Mouse (Mus musculus): ENCODE results near the gene Rab11fip5. TPM values are rescaled to one million over a fixed set of nuclear protein-coding genes. Genes with fewer than 3 reads are reported as not detected.

The Rab11fip5 gene
- polyA plus RNA-seq, 1 experiment from 2014 or later = 4.2 TPM

GRCm38 (mm10) chr6:85290869-85291824, 83.3 kb downstream of the Rab11fip5 start:
- 89% methylated on average over 16 of the region's 16 CpGs for WGBS
- H3K9me3 ChIP-seq (replicated peaks) = no peaks in the 10 kb centered on the region
- no peaks in the 10 kb centered on the region for H3K27me3 ChIP-seq (ENCODE audit: low read depth, poor library complexity, severe bottlenecking)
- DNase-seq (ENCODE audit: low spot score) = no peak
- H3K27ac ChIP-seq (replicated peaks) = no peak overlapping the region
- no peak overlapping the region for H3K4me3 ChIP-seq
- H3K36me3 ChIP-seq = 0 out of 2 replicates have a peak, but pooled peaks cover 2% of the 10 kb centered on the region
- peaks cover 20% of the 10 kb centered on the region for H3K4me1 ChIP-seq

DNA sequence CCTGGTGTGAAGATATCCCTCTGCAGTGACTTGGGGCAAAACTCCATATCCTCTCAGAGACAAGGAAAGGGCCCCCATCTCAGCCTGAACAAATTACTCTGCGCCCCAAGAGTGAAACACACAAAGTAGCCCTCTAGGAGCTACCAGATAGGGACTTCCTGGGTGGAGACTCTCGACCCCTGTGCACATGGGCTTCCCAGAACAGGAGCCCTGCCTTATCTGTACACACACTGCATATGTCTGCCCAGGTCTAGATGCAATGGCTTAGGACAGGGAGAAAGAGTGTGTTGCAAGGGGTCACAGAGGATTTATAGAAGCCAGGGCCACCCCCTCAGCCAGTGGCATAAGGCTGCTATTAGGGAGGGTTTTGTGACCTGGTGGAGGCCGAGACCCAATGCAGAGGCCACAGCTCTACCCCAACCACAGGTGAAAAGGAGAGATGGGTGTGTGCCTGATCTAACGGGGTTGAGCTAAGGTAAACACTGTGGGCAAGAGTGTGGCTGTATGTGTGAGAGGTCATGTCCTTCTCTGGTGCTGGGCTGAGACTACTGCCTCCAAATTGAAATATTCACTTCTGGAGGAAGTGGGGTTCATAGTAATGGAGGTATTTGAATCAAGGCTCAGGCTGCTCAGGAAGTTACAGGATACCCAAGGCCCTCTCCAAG, 86.1 kb downstream of the Rab11fip5 start:
- no peaks in the 10 kb centered on the region for H3K27me3 ChIP-seq (ENCODE audit: low read depth, poor library complexity, severe bottlenecking)
- H3K9me3 ChIP-seq (replicated peaks) = no peaks in the 10 kb centered on the region
- 89% methylated on average over 4 of the region's 4 CpGs for WGBS
- 0 out of 2 replicates have a peak, but pooled peaks cover 2% of the 10 kb centered on the region for H3K36me3 ChIP-seq
- DNase-seq (ENCODE audit: low spot score) = no peak
- no peak overlapping the region for H3K4me3 ChIP-seq
- peaks cover 3% of the 10 kb centered on the region for H3K4me1 ChIP-seq
- no peak overlapping the region for H3K27ac ChIP-seq (replicated peaks)

DNA sequence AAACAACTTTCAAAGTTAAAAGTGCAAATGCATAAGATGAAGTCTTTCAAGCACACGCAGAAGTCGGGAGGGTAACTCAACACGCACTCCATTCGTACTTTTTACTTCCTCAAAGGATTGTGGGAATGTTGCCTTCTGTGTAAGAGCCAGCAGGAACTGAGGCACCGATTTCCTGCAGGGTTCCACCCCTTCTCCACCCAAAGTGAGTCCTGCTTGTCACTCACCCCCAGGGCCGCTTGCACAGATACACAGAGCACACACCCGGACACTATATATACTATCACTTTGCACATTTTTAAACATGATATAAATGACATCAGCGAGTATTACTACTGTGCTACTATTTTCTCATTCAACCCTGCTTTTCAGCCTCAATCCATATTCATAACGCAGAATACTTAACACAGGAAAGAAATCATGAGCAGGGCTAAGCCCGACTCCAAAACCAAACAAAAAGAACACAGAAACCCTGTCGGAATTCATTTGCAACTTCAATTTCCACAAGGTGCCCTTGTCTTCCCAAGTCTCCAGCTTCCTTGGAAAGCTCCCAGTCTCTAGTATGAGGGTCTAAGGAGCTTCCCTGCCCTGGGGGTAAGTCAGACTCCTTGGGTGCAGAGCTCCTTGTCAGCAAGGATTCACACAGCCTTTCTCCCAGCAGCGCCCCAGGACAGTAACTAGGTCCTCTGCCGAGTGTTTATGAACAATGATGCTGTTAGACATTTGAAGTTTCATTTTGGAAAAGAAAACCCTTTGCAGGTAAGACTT, 88.0 kb downstream of the Rab11fip5 start:
- Histone ChIP-seq H3K27ac (replicated peaks) (no peak overlapping the region), H3K4me3 (no peak overlapping the region), H3K27me3 (ENCODE audit: low read depth, poor library complexity, severe bottlenecking) (no peaks in the 10 kb centered on the region), H3K4me1 (no peaks in the 10 kb centered on the region), H3K9me3 (replicated peaks) (no peaks in the 10 kb centered on the region), H3K36me3 (0 out of 2 replicates have a peak, but pooled peaks cover 1% of the 10 kb centered on the region)
- 89% methylated on average over 13 of the region's 13 CpGs for WGBS
- DNase-seq (ENCODE audit: low spot score) = no peak

Small RNA genes lying within 50 kb of the gene (microRNA-seq; reads per million reads assigned to microRNA genes)
- gene Mir705 = not detected

Other genes starting within 250 kb of the Rab11fip5 start
- 48.5 and 55.7 TPM in 2 replicates for gene Spr, start 236.9 kb downstream of the Rab11fip5 start, polyA plus RNA-seq (2016; fragmentation: Nextera tagmentation; extraction: Ambion mirVana)
- 2.2 and 3.5 TPM in 2 replicates for gene Emx1, start 187.2 kb downstream of the Rab11fip5 start, polyA plus RNA-seq (2016; fragmentation: Nextera tagmentation; extraction: Ambion mirVana)
- gene Sfxn5, start 41.2 kb downstream of the Rab11fip5 start, polyA plus RNA-seq (2016; fragmentation: Nextera tagmentation; extraction: Ambion mirVana) = 8.7 and 10.5 TPM in 2 replicates
- not detected in 2 replicates for gene Noto, start 49.3 kb upstream of the Rab11fip5 start, polyA plus RNA-seq (2016; fragmentation: Nextera tagmentation; extraction: Ambion mirVana)
- 75.6 and 83.9 TPM in 2 replicates for gene Smyd5, start 57.4 kb upstream of the Rab11fip5 start, polyA plus RNA-seq (2016; fragmentation: Nextera tagmentation; extraction: Ambion mirVana)
- gene Cct7, start 76.9 kb upstream of the Rab11fip5 start, polyA plus RNA-seq (2016; fragmentation: Nextera tagmentation; extraction: Ambion mirVana) = 700 and 751 TPM in 2 replicates
- gene Pradc1, start 77.3 kb upstream of the Rab11fip5 start, polyA plus RNA-seq (2016; fragmentation: Nextera tagmentation; extraction: Ambion mirVana) = 42.8 and 44.9 TPM in 2 replicates
- 0.68 and 0.79 TPM in 2 replicates for gene Fbxo41, start 128.4 kb upstream of the Rab11fip5 start, polyA plus RNA-seq (2016; fragmentation: Nextera tagmentation; extraction: Ambion mirVana)
- 0.06 TPM in 1 of 2 replicates, not detected in the other for gene Egr4, start 139.0 kb upstream of the Rab11fip5 start, polyA plus RNA-seq (2016; fragmentation: Nextera tagmentation; extraction: Ambion mirVana)
- 9.6 and 10.5 TPM in 2 replicates for gene Alms1, start 212.9 kb upstream of the Rab11fip5 start, polyA plus RNA-seq (2016; fragmentation: Nextera tagmentation; extraction: Ambion mirVana)